Mouse (Mus musculus) R1 (cell line): Measurements from ENCODE around the gene Smoc1.

ENCODE experiments used
- DNase-seq: peaks from one replicate; pipeline ENCODE4 v3.0.0-alpha.2; 2018; ENCODE audit warnings: low read depth, low spot score

The Smoc1 gene

DNA sequence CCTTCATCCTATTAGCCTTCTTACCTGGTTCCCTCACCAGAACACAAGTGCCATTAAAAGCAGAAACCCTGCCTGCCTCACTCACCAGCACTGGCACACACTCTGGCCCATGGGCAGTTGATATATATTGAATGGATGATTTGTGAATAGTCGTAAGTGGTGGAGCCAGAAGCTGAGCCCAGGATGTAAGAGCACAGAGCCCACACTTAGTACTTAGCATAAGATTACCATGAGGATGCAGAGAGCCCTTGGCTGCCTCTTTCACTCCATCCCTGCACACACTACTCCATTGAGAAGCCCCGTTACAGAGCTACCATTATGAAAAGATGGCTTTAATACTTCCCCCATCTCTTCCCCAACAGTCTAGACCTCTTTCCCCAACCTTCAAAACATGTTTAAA, 198.2 kb downstream of the Smoc1 start:
- DNase-seq, result no peak

DNA sequence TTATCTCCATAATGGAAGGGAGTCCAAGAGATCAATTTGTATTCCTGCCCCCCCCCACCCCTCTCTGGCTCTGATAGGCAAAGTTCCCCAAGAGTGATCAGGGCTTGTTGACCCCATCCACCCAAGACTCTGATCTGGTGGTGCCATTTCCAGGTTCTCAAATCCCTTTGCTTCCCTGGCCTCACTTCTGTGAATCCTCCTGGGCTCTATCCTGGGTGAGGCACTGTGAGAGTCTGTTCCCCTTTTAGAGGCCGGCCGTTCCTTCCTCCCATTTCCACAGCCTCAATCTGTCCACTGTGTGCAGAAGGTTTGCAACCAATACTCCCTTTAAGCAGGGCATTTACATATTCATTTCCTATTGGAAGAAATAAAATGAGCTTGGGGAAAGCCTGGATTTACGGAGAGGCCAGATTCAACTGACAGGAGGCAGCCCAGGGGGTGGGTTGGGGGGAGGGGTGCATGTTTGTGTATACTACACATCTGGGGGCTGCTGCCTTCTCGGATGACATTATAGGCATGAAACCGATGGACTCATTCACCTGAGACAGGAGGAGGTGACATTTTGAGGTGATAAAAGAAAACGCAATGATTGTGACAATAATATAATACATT, 199.5 kb downstream of the Smoc1 start:
- no peak for DNase-seq

DNA sequence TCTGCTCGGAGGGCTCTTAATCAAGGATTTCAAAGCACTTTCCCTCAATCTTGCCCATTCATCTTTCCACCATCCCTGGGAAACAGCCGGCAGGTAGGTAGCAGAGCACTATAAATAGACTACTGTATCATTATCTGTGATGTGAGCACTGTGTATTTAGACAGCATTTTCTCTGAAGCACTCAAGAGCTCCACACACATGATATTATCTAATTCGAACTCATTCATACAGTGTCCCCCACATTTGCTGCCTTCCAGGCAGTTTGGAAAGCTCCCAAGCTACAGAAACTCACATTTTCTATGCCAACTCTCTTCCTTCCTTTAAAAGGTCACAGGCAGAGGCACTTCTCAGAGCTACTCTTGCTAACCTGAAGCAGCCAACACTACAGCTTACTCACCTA, 200.0 kb downstream of the Smoc1 start:
- DNase-seq, result no peak

DNA sequence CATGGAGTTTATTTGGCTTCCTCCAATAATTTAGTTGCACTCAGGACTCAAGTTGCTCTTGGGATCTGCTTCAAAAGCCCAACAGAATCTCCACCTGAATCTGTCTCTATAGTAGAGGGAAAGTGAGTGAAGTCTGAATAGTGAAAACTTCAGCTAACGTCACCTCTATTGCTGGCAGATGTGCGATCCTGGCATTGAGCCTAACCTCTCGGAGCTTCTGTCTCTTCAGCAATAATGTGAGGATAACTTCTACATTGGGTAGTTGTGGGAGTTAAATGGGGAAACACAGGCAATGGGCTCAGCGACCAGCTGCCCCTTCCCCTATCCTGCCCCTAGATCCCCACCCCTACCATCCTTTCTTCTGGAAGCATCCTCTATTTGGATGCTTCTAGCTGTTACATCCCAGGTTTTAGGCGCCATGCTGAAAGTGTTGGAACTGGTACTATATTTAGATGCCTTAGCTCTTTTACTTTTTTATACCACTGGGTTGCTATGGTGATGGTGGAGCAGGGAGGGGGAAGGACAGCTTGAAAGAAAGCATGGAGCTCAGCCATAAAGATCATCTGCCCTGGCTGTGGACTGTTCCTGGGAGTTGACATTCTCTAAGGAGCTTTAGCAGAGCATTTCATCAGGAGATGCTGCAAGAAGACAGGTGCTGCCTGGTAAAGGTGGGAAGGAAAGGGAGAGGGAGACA, 201.3 kb downstream of the Smoc1 start:
- no peak for DNase-seq

DNA sequence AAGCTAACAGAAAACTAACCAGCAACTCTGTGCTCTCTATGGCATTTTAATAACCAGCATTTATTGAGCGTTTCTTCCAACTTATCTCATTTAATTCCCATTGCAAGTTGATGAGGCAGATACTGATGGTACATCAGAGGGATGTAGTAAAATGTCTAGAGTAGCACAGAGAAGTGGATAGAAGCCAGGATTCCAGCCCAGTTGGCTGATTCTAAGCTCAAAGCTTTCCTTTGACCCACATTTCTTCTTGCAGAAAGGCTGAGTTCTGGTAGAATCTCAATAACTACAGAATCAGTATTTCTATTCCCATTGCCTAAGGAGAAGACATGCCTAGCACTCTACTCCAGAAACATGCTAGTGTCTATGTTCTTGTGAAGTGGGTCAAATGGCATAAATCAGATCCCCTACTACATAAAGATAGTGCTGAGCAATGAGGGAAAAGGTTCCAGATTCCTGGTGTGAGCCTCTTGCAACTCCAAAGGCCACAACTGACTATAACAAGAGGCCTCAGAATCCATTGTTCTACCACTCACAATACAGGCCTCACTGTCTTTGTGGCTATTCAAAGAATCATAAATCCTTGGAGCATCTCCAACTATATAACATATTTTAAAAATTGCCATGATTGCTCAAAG, 207.3 kb downstream of the Smoc1 start:
- DNase-seq, result no peak

DNA sequence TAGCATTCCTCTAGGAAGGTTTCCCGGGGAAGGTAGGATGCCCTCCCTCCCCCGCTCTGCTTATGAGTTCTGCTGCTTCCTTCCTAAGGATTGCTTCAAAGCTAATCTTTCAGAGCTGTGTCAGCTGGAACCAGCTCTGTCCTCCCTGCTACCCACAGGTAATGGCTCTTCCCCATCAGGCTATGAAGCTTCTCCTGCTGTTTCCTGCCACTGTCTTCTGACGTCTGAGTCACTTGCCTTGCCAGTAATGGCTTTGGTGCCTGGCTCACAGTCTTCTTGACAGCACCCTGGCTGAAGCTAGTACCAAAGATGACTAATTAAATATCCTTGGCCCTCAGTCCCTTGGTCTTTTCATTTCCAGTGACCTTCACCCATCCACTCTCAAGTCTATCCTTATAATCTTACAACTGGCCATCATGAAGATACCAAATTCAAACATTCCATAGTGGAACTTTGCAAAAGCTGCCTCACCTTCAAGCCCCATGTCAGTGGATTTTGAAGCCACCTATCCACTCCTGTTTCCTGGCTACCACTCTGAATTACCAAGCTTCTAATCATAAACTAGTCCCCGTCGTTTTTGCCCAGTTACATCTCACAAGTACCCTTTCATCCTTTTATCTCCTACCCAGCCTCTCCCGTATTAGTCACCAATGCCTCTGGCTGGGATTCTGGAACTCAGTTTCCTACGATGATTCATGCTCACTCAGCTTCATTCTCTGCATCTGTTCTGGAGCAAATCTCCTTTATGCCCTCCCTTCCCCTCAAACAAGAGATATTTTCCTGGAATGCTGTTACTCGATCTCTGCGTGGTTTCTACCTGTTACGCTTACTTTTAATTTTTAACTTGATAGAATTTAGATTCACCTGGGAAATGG, 209.1 kb downstream of the Smoc1 start:
- no peak for DNase-seq
